Mouse (Mus musculus) liver, postnatal 0 days (tissue): ENCODE results near the gene Trpc6.

Source experiments
- CTCF ChIP-seq: sonication (generic); IDR thresholded peaks from 2 replicates; pipeline ENCODE4 v1.5.1; 2016; ENCODE audit warnings: antibody characterized with exemption, low read depth
- EP300 ChIP-seq: IDR thresholded peaks from 2 replicates; pipeline ENCODE4 v1.6.1; 2016; ENCODE audit warnings: antibody characterized with exemption, low read depth, mild to moderate bottlenecking

DNA sequence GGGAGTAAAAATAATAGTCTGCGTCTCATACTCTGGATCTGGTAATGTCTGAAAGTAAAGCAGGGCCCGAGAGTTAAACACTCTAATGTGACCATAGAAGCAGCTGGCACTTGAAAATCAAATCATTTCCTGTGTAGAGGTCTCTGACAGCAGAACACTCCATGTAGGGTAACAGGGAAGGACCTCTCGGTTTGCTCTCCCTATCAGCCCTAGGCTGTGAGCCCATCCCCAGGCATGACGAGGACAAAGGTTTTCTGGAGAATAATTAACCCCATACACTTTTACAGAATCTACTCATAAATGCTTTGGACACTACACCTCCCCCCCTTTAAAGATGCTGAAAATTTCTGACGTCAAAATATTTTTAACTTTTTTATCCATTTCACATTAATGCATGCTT lies 160.0 kb downstream of the Trpc6 start:
- TF ChIP-seq CTCF (no peak), EP300 (no peak)
